Mouse (Mus musculus): ENCODE data around the gene Ubl4b.
A peak's percentile ranks its signal among the peaks of the same experiment; 100 is the strongest.

Gene Ubl4b

DNA sequence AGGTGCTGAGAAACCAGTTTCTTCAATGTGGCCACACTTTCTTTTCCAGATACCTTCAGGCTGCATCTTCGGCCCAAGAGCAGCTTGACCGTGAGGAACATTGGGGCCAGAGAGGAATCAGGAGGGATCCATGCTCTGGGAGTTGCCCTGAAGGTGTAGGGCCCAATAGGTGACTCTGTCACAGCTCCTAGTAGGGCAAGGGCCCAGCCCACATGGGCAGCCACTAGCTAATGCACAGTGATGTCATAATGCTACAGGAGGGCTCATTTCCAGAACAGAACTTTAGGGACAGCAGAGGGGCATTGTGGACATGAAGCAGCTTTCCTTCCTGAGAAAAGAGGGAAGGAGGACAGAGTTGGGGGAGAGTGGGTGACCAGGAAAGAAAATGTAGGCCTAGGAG is at the start of gene Ubl4b:
Ubl4b (minus strand) TSS at position 232 of the 400 bp plus-strand sequence.
- no peak for DNase-seq

DNA sequence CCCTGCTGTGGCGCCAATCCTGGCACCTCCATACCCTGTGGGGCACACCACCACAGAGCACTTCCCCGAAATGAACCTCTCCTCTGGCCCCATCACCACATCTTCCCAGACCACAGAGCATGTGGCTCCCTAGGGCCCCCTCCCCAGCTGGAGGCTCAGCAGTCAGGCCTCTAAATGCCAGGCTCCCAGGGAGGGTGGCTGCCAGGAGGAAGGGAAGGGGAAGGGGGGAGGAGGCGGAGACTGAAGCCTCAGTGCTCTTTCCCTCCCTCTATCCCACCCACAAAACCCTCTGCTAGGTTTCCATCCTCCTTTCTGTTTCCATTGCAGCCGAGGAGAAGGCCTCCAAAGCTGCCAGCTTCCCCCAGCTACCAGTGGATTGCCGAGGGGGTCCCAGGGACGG is 45.3 kb upstream of the Ubl4b start:
- DNase-seq: no peak

GRCm38 (mm10) chr3:107597586-107598389 is 42.9 kb upstream of the Ubl4b start:
- no peak for DNase-seq

DNA sequence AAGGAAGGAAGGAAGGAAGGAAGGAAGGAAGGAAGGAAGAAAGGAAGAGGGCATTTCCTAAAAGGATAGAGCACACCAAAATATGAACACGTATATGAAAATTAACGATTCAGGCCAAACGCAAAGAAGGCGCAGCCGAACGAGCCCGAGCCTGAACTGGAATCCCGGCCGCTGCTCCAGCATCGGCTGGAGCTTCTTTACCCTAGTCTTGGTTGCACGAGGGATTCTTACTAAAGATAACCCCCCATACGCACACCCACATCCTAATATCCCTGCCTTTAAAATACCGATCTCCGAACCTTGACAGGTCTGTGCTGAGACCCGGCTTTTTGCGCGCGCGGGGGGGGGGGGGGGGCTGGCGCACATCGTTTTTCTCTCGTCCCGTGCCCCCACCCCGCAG is 42.3 kb upstream of the Ubl4b start:
- no peak for DNase-seq

- peak; percentile 25 for DNase-seq
Measured at GRCm38 (mm10) chr3:107596559-107596958, 41.7 kb upstream of the Ubl4b start.

GRCm38 (mm10) chr3:107595938-107596461 is 41.1 kb upstream of the Ubl4b start:
- peak; percentile 19 for DNase-seq

DNA sequence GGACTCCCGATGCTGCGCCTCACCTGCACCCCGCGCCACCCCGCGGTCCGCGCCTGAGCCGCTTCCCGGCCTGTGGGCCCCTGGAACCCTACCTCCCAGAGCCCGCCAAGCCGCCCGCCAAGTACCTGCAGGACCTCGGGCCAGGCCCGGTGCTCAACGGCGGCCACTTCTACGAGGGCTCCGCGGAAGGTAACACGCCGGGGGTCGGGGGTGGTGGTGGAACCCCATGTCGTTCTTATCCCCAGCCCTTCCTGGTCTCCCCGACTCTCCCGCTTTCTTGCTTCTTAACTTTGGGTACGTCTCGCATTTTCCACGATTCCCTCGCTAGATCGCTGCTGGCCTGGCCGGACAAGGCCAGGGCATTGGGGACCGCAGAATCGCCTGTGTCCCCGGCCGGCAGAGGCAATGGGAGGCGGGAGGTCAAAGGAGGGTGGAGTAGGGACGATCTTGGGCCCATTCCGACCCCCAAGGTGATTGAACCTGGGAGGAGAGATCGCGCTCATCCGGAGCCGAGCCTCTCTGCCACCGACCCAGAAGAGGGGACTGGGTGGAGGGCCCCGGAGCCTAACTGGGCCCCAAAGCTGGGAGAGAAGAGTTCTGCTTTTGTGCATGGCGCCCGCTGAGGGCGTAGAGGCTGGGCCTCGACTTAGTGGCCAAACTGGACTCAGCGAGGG is 40.5 kb upstream of the Ubl4b start:
- peak; percentile 30 for DNase-seq

DNA sequence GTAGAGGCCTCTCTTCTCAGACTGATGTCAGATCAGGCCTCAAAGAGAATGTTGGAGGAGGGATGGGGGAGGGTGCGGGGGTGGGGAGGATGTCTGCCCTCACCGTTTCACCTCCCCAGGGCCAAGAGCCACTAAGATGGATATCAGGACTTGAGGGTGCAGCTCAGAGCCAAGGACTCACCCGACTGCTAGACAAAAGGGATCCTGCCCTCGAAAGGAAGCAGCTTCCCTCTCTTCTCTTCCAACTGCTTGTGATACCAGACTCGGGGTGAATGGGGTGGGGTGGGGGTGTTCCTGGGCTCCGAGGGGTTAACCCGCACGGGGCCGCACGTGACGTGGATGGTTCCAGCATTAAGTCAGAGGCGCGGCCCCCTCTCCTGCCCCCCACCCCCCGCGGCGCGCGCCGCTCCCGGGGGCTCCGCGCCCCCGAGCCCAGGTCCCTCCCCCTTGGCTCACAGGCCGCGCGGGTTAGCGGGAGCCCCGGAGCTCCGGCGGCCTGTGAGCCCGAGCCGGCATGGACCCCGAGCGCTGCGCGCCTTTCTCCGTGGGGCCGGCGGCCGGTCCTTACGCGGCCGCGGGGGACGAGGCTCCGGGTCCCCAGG is 39.9 kb upstream of the Ubl4b start, which contains the start of gene Alx3:
Alx3 (plus strand) TSS at position 370 of the 602 bp plus-strand sequence.
- no peak for DNase-seq

DNA sequence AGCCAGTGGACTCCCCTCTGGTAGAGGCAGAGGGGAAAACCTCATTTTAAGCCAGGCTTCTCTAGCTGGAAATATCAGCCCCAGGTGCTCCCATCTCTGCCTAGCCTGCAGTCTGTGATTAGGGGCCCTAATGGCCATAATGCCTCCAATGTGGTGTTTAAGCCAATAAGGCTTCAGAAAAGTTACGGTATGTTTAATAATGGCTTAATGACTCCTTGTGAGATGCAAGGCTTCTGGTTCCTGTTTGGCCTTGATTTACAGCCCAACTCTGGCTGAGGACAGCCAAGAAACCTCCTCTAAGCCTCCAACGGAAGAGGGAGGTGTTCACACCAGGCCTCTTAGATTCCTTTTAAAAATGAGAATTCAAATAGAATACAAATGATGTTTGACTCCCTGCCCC is 38.8 kb upstream of the Ubl4b start:
- no peak for DNase-seq

GRCm38 (mm10) chr3:107591612-107592011 is 36.7 kb upstream of the Ubl4b start:
- no peak for DNase-seq

DNA sequence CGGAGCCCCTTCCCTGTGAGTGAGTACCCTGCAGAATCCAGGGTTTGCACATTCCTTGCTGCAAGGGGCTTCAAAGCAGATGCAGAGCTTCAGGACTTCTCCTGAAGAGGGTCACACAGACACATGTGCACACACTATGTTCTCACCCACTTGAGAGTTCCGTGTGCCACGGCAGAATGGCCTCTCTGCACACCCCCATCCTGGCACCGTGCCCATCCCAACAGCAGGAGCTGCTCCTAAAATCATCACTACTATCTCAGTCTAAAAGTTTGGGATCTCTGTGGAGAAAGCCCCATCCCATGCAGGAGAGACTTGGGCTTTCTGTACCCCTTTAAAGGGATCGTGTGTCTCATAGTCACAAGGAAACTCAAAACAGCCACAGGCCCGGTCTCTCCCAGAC is 31.6 kb upstream of the Ubl4b start:
- no peak for DNase-seq

DNA sequence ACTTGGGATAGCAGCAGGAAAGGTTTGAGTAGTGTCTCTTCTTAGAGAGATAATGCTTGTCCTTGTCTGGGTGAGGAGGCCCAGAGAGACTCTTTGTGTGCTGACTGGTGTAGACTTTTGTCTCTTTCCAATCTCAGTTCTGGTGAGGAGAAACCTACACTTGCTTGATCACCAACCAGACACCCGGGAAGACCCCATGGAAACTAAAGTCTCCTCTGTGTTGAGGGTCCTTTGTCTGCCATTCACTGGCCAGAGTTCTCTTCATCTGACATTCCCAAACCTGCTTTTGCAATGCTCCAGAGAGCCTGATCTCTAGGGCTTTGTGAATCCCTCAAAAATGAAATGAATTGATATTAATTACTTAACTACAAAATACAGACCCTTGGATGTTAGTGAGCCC is 29.0 kb upstream of the Ubl4b start:
- no peak for DNase-seq

GRCm38 (mm10) chr3:107582875-107583767 is 28.2 kb upstream of the Ubl4b start:
- peak; percentile 40 for DNase-seq

GRCm38 (mm10) chr3:107582130-107582874 is 27.4 kb upstream of the Ubl4b start:
- DNase-seq: no peak

GRCm38 (mm10) chr3:107581103-107582010 is 26.5 kb upstream of the Ubl4b start:
- no peak for DNase-seq

- peak; percentile 79 for DNase-seq
Measured at GRCm38 (mm10) chr3:107579466-107579865, 24.6 kb upstream of the Ubl4b start.

DNA sequence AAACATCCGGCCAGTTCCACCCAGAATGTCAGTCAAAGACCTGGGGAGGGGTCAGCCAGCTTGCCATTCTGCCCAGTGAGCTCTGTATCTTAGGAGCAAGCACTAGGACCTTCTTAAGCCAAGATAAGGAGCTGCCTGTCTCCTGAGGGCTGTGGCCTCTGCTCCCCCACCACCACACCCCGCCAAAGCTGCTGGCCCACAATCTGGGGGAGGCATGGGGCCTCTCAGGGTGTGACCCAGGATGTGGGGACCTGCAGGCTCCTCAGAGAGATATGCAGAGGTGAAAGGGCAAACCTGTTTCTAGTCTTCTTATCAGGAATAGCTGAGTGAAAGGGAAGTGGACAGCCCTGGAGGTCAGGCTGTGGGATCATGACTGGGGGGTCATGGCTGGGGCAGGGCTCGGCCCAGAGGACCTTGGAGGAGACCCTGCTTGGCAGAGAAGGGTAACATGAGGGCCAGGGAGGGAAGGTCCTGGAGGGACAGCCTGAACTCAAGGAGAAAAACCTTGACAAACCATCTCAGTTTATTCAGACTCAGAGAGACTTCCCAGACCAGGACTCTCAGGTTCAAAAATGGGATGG is 23.0 kb upstream of the Ubl4b start:
- no peak for DNase-seq

GRCm38 (mm10) chr3:107576807-107577206 is 21.9 kb upstream of the Ubl4b start:
- no peak for DNase-seq

DNA sequence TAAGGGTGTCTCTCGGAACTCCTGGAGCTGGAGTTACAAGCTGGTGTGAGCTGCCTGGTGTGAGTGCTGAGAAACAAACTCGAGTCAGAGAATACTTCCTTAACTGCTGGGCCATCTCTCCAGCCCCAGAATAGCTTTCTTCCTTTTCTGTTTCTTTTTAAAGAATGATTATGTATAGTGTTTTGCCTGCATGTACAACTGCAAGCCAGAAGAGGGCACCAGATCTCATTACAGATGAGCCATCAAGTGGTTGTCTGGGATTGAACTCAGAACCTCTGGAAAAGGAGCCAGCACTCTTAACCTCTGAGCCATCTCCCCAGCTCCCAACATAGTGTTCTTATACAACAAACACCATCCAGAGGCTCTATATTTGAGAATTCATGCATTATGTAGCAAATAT is 16.3 kb upstream of the Ubl4b start:
- no peak for DNase-seq

- DNase-seq: no peak
Measured at GRCm38 (mm10) chr3:107568721-107569120, 13.8 kb upstream of the Ubl4b start.

Data from kidney, postnatal 10 days (tissue).